Mouse (Mus musculus): ENCODE data around the gene Senp2. TPM values are rescaled to one million over a fixed set of nuclear protein-coding genes. Genes with fewer than 3 reads are reported as not detected.

Gene Senp2
- polyA plus RNA-seq, 2 experiments = 42.6 to 43.7 TPM

DNA sequence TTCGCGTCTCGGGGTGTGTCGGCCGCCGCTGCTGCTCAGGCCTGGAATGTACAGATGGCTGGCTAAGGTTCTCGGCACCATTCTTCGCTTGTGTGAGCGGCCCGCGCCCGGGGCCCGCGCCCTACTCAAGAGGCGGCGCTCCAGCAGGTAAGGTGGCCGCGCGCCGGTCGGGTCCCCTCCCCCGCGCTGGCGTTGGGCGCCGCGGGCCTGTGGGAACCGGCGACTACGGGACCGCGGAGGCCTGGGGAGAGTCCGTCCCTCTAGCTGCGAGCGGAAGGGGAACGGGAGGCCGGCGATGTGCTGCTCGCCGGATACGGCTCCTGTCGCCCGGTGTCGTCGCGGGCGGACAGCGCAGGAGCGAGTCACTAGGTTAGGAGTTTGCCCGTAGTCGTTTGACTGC is 312 bp downstream of the Senp2 start:
- H3K27me3 ChIP-seq (ENCODE audit: control insufficient read depth, insufficient read depth, low read length) = no peaks in the 10 kb centered on the region
- peak overlapping the region; percentile 73 for H3K4me2 ChIP-seq (replicated peaks; ENCODE audit: low read depth, low read length, severe bottlenecking)
- peak; percentile 47 for ATAC-seq (ENCODE audit: low FRiP score, low read depth)
- peak overlapping the region; percentile 95 for H3K9ac ChIP-seq (ENCODE audit: low read depth, low read length, severe bottlenecking)
- no peak for TF ChIP-seq POLR2A (IDR thresholded peaks at IDR 0.05; ENCODE audit: borderline replicate concordance, extremely low read depth, insufficient read depth, insufficient read length)
- no peaks in the 10 kb centered on the region for H3K9me3 ChIP-seq (ENCODE audit: control insufficient read depth, low read length)
- peak overlapping the region; percentile 81 for H3K27ac ChIP-seq (replicated peaks; ENCODE audit: low read depth, low read length)
- H3K4me3 ChIP-seq (replicated peaks; ENCODE audit: low read length) = peak overlapping the region; percentile 95
- peaks cover 3% of the 10 kb centered on the region for H3K36me3 ChIP-seq (ENCODE audit: control insufficient read depth, insufficient read depth, low read length)
- H3K4me1 ChIP-seq (ENCODE audit: control insufficient read depth, insufficient read depth, low read length) = peaks cover 9% of the 10 kb centered on the region; the same call in 1 of the 2 replicates
- peak; percentile 16 for DNase-seq (ENCODE audit: low spot score)
- under 1% methylated on average over 41 of the region's 51 CpGs for WGBS

DNA sequence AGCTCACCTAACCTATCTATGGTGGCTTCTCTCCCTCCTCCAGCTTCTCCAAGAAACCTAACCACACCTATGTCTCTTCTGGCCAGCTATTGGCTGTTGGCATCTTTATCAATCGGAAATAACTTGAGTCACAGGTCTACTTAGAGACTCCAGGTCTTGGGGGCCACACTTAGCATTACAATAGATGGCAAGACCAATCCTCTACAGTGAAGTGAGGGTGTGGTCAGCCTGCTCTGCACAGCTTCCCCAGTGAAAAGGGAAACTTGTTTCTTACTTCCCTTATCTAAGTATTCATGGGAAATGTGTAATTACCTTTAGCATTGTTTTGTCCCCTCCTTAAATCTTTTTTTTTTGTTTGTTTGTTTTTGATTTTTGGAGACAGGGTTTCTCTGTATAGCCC is 6.3 kb downstream of the Senp2 start:
- Histone ChIP-seq H3K9ac (ENCODE audit: low read depth, low read length, severe bottlenecking) (no peak overlapping the region), H3K9me3 (ENCODE audit: control insufficient read depth, low read length) (no peaks in the 10 kb centered on the region), H3K4me3 (replicated peaks; ENCODE audit: low read length) (no peak overlapping the region), H3K4me1 (ENCODE audit: control insufficient read depth, insufficient read depth, low read length) (peaks cover under 1% of the 10 kb centered on the region; the same call in 1 of the 2 replicates), H3K27me3 (ENCODE audit: control insufficient read depth, insufficient read depth, low read length) (no peaks in the 10 kb centered on the region), H3K36me3 (ENCODE audit: control insufficient read depth, insufficient read depth, low read length) (peaks cover 55% of the 10 kb centered on the region), H3K27ac (replicated peaks; ENCODE audit: low read depth, low read length) (no peak overlapping the region), H3K4me2 (replicated peaks; ENCODE audit: low read depth, low read length, severe bottlenecking) (no peak overlapping the region)
- no peak for TF ChIP-seq POLR2A (IDR thresholded peaks at IDR 0.05; ENCODE audit: borderline replicate concordance, extremely low read depth, insufficient read depth, insufficient read length)
- 85% methylated on average over 1 of the region's 1 CpGs for WGBS
- ATAC-seq (ENCODE audit: low FRiP score, low read depth) (no peak), DNase-seq (ENCODE audit: low spot score) (no peak)

DNA sequence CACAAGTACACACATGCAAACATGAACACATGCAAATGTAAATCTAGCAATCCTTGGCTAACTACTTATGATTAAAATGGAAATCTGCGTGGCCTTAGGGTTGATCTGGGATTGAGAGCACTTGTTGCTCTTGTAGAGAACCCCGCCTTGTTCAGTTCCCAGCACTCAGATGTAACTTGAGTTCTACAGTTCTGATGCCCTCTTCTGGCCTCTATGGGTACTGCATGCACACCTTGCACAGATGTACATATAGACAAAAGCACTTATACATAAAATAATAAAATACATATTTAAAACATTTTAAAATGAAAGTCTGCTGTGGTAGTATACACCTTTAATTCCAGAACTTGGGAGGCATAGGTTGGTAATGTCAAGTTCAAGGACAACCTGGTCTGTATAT is 12.8 kb downstream of the Senp2 start:
- H3K4me2 ChIP-seq (replicated peaks; ENCODE audit: low read depth, low read length, severe bottlenecking) = no peak overlapping the region
- no peak for TF ChIP-seq POLR2A (IDR thresholded peaks at IDR 0.05; ENCODE audit: borderline replicate concordance, extremely low read depth, insufficient read depth, insufficient read length)
- DNase-seq (ENCODE audit: low spot score) = no peak

DNA sequence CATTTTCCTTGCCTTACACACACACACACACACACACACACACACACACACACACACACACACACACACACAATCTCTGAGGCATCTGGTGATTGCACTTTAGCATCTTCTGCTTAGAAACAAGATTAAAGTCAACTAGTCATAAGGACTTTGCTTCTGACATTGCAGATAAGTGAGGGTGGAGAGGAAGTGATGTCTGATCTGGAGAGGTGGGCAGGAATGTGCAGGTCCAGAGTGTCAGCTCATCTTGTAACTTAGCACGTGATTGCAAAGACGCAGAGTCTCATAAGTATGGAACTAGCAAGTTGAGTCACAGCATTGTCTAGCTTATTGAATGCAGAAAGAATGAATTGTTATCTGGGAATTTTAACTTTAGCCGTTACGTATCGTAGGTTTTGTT is 18.2 kb downstream of the Senp2 start:
- no peak for TF ChIP-seq POLR2A (IDR thresholded peaks at IDR 0.05; ENCODE audit: borderline replicate concordance, extremely low read depth, insufficient read depth, insufficient read length)
- DNase-seq (ENCODE audit: low spot score) (no peak), ATAC-seq (ENCODE audit: low FRiP score, low read depth) (no peak)
- H3K4me3 ChIP-seq (replicated peaks; ENCODE audit: low read length) = no peak overlapping the region
- H3K27ac ChIP-seq (replicated peaks; ENCODE audit: low read depth, low read length) = no peak overlapping the region
- no peak overlapping the region for H3K4me2 ChIP-seq (replicated peaks; ENCODE audit: low read depth, low read length, severe bottlenecking)
- H3K9ac ChIP-seq (ENCODE audit: low read depth, low read length, severe bottlenecking) = no peak overlapping the region
- WGBS = 93% methylated on average over 5 of the region's 5 CpGs
- no peaks in the 10 kb centered on the region for H3K9me3 ChIP-seq (ENCODE audit: control insufficient read depth, low read length)
- no peaks in the 10 kb centered on the region for H3K4me1 ChIP-seq (ENCODE audit: control insufficient read depth, insufficient read depth, low read length)
- H3K27me3 ChIP-seq (ENCODE audit: control insufficient read depth, insufficient read depth, low read length) = no peaks in the 10 kb centered on the region
- H3K36me3 ChIP-seq (ENCODE audit: control insufficient read depth, insufficient read depth, low read length) = peaks cover 89% of the 10 kb centered on the region

More for the DNA sequence above, 12.8 kb downstream of the Senp2 start:
- no peak overlapping the region for H3K4me3 ChIP-seq (replicated peaks; ENCODE audit: low read length)
- WGBS = 97% methylated on average over 2 of the region's 2 CpGs
- H3K36me3 ChIP-seq (ENCODE audit: control insufficient read depth, insufficient read depth, low read length) = peaks cover 87% of the 10 kb centered on the region
- no peak overlapping the region for H3K27ac ChIP-seq (replicated peaks; ENCODE audit: low read depth, low read length)
- H3K27me3 ChIP-seq (ENCODE audit: control insufficient read depth, insufficient read depth, low read length) = no peaks in the 10 kb centered on the region
- H3K9me3 ChIP-seq (ENCODE audit: control insufficient read depth, low read length) = peaks cover 7% of the 10 kb centered on the region
- H3K4me1 ChIP-seq (ENCODE audit: control insufficient read depth, insufficient read depth, low read length) = no peaks in the 10 kb centered on the region
- no peak for ATAC-seq (ENCODE audit: low FRiP score, low read depth)
- no peak overlapping the region for H3K9ac ChIP-seq (ENCODE audit: low read depth, low read length, severe bottlenecking)

DNA sequence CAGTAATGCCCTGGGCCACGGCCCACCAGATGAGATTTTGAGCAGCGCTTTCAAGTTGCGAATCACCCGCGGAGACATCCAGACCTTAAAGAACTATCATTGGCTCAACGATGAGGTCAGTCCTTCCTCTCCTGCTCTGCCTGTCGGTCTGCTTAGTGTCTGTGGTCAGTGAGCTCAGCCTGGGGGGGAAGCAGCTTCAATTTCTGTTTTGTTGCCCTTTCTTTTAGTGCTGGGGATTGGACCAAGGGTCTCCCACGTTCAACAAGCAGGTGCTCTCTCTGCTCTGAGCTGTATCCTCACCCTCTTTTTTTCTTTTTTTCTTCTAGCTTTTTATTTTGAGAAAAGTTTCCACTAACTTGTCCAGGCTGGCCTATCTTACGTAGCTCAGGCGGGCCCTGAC is 29.3 kb downstream of the Senp2 start:
- ATAC-seq (ENCODE audit: low FRiP score, low read depth) (no peak), DNase-seq (ENCODE audit: low spot score) (no peak)
- Histone ChIP-seq H3K27me3 (ENCODE audit: control insufficient read depth, insufficient read depth, low read length) (no peaks in the 10 kb centered on the region), H3K4me1 (ENCODE audit: control insufficient read depth, insufficient read depth, low read length) (no peaks in the 10 kb centered on the region), H3K36me3 (ENCODE audit: control insufficient read depth, insufficient read depth, low read length) (peaks cover 58% of the 10 kb centered on the region), H3K4me3 (replicated peaks; ENCODE audit: low read length) (no peak overlapping the region), H3K27ac (replicated peaks; ENCODE audit: low read depth, low read length) (no peak overlapping the region), H3K4me2 (replicated peaks; ENCODE audit: low read depth, low read length, severe bottlenecking) (no peak overlapping the region), H3K9ac (ENCODE audit: low read depth, low read length, severe bottlenecking) (no peak overlapping the region), H3K9me3 (ENCODE audit: control insufficient read depth, low read length) (no peaks in the 10 kb centered on the region)
- no peak for TF ChIP-seq POLR2A (IDR thresholded peaks at IDR 0.05; ENCODE audit: borderline replicate concordance, extremely low read depth, insufficient read depth, insufficient read length)
- WGBS = 93% methylated on average over 10 of the region's 10 CpGs

DNA sequence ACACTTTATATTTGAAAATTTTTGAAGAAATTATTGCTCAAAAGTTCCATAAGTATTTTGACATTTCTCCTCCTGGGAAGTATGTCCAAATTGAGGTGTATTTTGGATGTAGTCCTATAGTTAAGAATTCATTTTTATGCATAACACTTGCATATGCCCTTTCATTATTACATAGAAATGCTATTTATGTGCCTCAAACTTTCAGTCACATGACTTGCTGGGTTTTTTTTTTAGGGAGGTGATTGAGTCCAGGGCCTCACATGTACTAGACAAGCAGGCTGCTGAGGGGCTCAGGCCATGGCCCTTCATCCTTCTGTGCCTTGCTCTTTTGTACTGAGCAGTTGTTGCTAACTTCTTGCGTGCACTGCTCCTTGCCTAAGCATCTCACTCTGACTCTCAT is 30.7 kb downstream of the Senp2 start:
- H3K27me3 ChIP-seq (ENCODE audit: control insufficient read depth, insufficient read depth, low read length) = no peaks in the 10 kb centered on the region
- H3K27ac ChIP-seq (replicated peaks; ENCODE audit: low read depth, low read length) = no peak overlapping the region
- TF ChIP-seq POLR2A (IDR thresholded peaks at IDR 0.05; ENCODE audit: borderline replicate concordance, extremely low read depth, insufficient read depth, insufficient read length) = no peak
- H3K4me1 ChIP-seq (ENCODE audit: control insufficient read depth, insufficient read depth, low read length) = no peaks in the 10 kb centered on the region
- DNase-seq (ENCODE audit: low spot score) (no peak), ATAC-seq (ENCODE audit: low FRiP score, low read depth) (no peak)
- H3K9ac ChIP-seq (ENCODE audit: low read depth, low read length, severe bottlenecking) = no peak overlapping the region
- peaks cover 71% of the 10 kb centered on the region for H3K36me3 ChIP-seq (ENCODE audit: control insufficient read depth, insufficient read depth, low read length)
- no peak overlapping the region for H3K4me3 ChIP-seq (replicated peaks; ENCODE audit: low read length)
- H3K4me2 ChIP-seq (replicated peaks; ENCODE audit: low read depth, low read length, severe bottlenecking) = no peak overlapping the region
- WGBS = 83% methylated on average over 1 of the region's 1 CpGs
- H3K9me3 ChIP-seq (ENCODE audit: control insufficient read depth, low read length) = no peaks in the 10 kb centered on the region
